Mouse (Mus musculus): ENCODE measurements around the gene St6galnac6.

St6galnac6 gene

DNA sequence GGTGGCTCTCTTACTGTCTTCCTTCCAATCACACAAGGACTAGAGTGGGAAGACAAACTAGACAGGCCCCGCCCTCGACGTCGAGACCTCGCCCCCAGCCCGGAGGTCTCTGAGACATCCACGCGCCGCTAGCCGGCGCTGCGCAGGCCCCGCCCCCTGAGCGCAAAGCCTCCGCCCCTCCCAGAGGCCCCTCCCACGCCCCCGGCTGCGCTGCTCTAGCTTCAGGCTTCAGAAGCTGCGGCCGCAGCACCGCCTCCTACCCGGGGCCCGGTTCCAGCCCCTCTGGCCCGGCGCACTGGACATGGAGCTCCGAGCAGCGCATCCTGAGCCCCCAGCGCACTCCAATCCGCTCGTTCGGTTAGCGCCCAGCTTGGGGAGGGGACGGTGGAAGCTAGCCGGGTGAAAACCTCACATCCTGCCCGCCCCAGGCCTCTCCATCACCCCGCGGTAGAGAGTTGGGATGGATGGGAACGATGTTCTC lies 12.6 kb upstream of the St6galnac6 start, which contains the start of gene St6galnac4:
Gene St6galnac4 (plus strand): TSS at position 225 of the 481 bp plus-strand sequence.
- DNase-seq, result peak; percentile 95 to 97

DNA sequence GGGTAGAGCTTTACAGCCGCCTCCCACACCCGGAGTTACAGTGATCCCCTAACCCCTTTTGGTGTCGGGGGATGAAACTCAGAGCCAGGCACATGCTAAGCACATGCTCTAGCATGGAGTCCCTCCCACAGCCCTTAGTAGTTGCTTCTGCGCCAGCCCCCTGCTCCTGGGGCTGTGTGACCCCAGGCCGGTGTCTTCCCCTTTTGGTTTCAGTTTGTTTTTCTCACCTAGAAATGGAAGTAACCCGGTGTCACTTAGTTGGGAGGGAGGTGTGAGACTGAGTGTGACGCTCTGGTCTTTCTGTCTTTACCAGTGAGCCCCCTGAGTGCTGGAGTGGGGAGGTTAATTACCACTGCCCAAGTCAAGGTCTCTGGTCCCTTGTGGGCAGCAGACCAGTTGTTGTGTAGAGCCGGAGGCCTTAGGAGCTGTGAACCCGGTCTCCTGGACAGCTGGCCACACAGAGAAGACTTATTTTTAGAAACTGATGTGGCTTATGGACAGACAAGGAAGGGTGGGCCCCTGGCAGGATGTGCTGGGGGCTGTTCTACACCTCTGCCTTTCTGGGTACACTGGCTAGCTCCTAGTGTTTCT lies 11.7 kb upstream of the St6galnac6 start:
- DNase-seq, result peak in 1 of 2 experiments; percentile 40

DNA sequence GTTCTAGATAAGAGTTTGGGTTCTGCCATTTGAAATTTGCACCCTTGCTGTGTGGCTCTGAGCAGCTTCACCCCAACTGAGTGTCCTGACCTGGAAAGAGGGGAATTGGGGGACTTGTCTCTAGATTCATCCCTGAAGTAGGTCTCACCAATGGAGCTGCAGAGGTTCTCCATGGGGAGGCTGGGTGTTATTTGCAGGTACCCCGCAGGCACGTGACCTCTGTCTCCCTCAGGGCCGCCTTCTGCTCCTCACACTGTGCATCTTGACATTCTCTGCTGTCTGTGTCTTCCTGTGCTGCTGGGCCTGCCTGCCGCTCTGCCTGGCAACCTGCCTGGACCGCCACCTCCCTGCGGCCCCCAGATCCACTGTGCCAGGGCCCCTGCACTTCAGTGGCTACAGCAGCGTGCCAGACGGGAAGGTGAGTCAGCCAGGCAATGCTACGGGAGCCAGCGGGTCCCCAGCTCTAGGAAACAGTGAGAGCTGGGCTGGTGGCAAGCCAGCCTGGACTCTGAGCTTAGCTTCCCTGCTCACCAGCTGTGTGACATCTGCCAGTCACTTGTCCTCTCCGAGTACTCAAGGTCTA lies 10.2 kb upstream of the St6galnac6 start:
- peak; percentile 43 to 55 for DNase-seq

- no peak for DNase-seq
Measured at GRCm38 (mm10) chr2:32590224-32590623, 9.3 kb upstream of the St6galnac6 start.

DNA sequence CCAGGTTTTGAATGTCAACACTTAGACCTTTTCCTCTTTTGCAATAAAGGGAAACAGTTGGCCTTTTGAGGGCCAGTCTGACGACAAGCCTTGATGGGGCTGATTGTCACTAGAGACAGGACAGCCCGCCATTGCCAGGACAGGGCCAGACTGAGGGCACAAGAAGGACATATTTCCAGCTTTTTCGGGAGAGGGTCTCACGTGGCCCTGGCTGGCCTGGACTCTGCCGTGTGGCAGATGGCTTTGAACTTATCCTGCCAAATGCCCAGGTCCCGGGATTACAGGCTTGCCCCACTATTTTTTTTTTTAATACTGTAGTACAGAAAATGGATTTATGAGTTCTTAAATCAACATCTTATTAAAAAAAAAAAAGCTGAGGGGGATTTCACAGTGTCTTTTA lies 8.3 kb upstream of the St6galnac6 start:
- no peak for DNase-seq

DNA sequence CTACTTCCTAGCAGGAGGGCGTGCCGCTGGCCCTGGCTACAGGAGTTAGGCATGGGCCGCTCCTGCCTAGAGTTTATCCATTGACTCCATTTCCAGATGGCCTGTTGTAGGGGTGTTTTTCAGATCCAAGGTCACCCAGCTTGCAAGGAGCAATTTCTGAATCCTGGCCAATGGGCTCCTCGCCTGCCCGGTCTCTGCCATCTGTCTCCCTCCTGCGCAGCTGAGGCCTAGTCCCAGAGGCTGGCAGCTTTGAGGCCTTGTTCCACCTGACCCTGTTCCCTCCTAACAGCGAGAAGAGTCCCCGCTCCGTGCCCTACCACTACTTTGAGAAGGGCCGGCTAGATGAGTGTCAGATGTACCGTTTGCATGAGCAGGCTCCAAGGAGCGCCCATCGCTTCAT lies 2.8 kb upstream of the St6galnac6 start:
- DNase-seq, result no peak

DNA sequence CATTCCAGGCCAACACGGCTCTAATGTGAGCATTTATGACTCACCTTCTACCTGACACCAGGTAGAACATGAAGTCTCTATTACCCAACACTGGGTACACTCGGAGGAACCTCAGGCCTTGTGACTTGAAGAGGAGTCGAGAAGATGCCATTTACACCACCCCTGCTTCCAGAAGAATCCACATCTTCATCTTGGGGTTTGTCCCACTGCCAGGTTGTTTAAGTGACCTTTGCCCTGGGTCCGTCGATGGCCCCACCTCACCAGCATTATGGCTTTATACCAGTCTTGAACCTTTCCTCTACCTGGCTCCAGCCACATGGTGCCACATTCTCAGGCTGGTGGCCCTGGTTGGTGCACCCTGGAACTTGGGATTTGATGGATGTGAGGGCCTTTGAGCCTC lies 2.3 kb upstream of the St6galnac6 start:
- DNase-seq, result no peak

- DNase-seq, result no peak
Measured at GRCm38 (mm10) chr2:32597699-32598098, 1.8 kb upstream of the St6galnac6 start.

GRCm38 (mm10) chr2:32598506-32598905 lies 1.0 kb upstream of the St6galnac6 start:
- peak; percentile 58 to 70 for DNase-seq

DNA sequence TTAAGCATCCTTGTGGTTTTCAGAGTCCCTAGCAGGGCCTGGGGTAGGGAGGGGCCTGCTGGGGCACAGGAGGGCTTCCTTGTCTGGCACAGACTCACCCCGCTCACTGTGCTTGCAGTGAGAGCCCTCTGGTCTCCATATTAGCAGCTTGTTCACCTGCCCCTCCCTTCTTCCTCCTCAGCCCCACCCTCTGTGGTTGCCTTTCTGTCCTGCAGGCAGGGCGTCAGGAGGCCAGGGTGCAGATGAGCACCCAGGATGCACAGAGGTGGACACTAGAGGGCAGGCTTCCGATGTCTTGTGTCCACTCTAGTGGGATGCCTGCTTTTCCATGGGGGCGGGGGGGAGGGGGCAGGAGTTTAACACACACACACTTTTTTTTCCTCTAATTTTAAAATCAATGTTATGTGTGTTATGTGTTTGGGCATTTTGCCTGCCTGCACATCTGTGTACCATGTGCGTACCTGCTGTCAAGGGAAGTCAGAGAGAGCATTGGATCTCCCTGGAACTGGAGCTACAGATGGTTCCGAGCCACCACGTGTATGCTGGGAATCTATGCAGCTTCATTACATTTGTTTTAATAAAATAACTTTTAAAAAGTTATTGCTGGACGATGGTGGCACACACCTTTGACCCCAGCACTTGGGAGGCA lies 2.0 kb downstream of the St6galnac6 start:
- DNase-seq, result peak; percentile 65 to 72

DNA sequence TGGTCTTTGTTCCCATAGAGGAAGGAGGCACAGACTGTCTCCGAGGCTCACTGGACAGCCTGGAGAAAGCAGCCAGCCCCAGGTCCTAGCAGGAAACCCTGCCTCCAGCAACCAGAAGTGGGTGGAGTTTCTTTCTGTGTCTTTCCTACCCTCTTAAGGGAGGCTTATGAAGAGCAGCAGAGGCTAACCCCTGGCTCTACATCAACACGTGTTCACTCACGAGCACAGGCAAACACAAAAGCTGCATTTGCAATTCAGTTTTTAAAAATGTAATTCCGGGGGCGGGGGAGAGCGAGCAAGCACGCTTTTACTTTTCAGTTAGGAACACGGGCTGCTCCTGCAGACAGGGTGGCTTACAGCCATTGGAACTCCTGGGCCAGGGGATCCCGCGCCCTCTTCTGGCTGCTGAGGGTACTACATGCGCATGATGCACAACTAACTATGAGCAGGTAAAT lies 3.1 kb downstream of the St6galnac6 start:
- DNase-seq, result peak; percentile 95 to 96

- DNase-seq, result no peak
Measured at GRCm38 (mm10) chr2:32604631-32605030, 5.1 kb downstream of the St6galnac6 start.

- peak; percentile 91 to 94 for DNase-seq
Measured at GRCm38 (mm10) chr2:32606161-32607142, 6.9 kb downstream of the St6galnac6 start.

GRCm38 (mm10) chr2:32607262-32607947 lies 7.9 kb downstream of the St6galnac6 start:
- DNase-seq, result peak; percentile 63 to 72

GRCm38 (mm10) chr2:32608141-32608777 lies 8.8 kb downstream of the St6galnac6 start:
- peak; percentile 71 to 80 for DNase-seq

GRCm38 (mm10) chr2:32608778-32609435 lies 9.4 kb downstream of the St6galnac6 start:
- no peak for DNase-seq

GRCm38 (mm10) chr2:32610610-32611229 lies 11.2 kb downstream of the St6galnac6 start:
- peak; percentile 72 to 82 for DNase-seq

- DNase-seq, result no peak
Measured at GRCm38 (mm10) chr2:32612274-32612673, 12.8 kb downstream of the St6galnac6 start.

GRCm38 (mm10) chr2:32617109-32617508 lies 17.6 kb downstream of the St6galnac6 start:
- DNase-seq, result no peak

DNA sequence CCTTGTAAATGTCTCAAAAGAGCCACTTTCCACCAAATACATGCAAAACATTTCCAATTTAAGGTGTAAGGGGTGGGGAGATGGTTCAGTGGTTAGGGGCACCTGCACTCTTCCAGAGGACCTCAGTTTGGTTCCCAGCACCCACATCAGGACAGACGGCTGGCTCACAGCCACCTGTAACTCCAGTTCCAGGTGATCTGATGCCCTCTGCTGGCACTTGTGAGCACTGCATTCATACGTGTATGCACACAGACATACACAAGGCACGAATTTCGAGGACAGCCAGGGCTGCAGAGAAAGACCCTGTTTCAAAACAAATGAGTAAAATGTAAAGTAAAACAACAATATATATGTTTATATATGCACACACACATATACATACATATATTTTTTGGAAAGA lies 18.1 kb downstream of the St6galnac6 start:
- peak in 1 of 2 experiments; percentile 56 for DNase-seq
